Mouse (Mus musculus): ENCODE results near the gene Zbtb9.
"Not testable (repeated sequence)": the region's sequence is repeated elsewhere in the genome, so short reads cannot be mapped to it uniquely, and the experiment has no call there.

Zbtb9 gene

DNA sequence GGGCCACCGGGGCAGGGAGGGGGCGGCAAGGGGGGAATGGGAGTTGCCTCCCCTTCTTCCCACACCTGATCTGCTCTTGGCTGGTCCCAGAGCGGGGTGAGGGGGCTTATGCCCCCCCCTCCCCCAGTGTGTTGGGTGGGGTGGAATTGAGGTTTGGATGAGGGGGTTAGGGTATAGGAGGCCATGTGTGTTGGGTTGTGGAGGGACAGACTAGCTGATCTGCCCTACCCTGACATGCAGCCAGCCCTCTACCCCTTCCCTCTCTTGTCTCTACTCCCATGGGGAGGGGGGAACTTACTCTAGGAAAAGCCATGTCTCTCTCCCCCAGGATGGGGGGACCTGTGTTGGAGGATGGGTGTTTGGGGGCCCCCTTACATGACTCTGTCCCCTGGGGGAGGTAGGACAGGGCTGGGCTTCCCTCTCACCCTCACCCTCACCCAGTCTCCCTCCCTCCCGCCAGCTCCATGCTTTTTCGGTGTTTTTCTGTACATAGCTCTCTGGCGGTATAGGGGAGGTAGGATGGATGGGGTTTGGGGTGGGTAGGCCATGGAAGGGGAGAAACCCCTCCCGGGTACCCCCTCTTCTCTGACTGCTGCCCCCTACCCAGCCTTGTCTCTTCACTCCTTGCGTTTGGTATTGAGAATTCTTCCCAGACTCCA is 1.6 kb upstream of the Zbtb9 start:
- DNase-seq (ENCODE audit: low read depth) = no peak

DNA sequence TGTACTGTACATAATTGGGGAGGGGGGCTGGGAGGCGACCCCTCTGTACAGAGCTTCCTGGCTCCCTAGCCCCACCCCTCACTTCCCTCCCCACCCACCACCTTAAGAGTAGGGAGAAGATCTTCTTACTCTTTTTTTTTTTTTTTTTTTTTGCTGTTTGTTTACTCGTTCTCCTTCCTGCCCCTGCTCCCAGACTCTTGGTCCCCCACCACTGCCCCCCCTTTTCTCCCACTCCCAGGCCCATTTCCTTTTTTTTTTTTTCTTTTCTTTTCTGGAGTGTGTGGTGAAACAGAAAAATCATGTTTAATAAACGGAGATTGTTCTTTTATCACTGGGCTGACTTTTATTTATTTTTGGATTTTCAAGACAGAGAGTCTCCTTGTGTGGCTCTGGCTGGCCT is 860 bp upstream of the Zbtb9 start:
- no peak for DNase-seq (ENCODE audit: low read depth)

DNA sequence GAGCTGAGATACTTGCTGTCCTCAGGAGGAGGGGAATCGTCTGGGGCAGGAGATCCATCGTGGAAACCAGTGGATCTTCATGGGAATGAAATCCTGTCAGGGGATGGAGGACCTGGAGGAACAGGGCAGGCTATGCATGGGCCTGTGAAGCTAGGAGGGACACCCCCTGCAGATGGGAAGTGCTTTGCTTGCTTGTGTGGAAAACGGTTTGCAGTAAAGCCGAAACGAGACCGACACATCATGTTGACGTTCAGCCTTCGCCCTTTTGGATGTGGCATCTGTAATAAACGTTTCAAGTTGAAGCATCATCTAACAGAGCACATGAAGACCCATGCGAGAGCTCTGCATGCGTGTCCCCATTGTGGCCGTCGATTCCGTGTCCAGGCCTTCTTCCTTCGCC is 1.6 kb downstream of the Zbtb9 start:
- no peak for DNase-seq (ENCODE audit: low read depth)

DNA sequence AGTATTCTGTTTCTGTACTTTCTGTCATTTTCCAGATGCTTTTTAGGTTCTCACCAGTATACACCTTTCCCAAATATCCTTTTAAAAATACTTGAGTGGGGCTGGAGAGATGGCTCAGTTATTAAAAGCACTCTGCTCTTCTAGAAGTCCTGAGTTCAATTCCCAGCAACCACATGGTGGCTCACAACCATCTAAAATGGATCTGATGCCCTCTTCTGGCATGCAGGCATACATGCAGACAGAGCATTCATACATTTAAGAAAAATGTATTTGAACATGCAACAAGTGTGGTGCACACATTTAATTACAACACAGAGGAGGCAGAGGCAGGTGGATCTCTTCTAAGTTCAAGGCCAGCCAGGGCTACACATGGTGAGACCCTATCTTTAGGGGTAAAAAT is 2.4 kb downstream of the Zbtb9 start:
- DNase-seq (ENCODE audit: low read depth) = no peak

DNA sequence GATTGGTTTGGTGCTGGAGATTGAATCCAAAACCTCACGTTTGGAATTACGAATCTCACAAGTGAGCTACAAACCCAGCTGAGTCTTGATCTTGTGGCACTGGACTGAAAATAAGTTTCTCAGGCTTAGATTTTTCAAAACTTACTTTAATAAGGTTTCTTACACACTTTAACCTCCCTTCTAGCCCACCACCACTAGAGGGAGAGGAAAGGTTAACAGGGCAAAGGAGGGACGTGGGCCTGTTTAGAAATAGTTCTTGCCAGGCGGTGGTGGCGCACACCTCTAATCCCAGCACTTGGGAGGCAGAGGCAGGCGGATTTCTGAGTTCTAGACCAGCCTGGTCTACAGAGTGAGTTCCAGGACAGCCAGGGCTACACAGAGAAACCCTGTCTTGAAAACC is 4.4 kb downstream of the Zbtb9 start:
- DNase-seq (ENCODE audit: low read depth) = not testable (repeated sequence)

DNA sequence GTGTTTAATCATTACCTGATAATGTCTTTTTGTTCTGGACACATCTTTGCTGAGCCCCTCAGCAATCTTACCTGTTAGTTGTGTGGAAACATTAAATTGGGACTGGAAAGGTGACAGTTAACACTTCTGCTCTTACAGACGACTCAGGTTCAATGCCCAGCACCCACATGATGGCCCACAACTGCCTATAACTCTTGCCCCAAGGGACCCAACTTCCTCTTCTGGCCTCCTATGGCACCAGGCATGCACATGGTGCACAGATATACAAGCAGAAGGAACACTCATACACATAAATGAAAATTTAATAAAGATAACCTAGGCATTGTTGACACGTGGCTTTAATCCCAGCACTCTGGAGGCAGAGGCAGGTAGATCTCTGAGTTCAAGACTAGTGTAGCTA is 6.5 kb downstream of the Zbtb9 start:
- DNase-seq (ENCODE audit: low read depth) = no peak

DNA sequence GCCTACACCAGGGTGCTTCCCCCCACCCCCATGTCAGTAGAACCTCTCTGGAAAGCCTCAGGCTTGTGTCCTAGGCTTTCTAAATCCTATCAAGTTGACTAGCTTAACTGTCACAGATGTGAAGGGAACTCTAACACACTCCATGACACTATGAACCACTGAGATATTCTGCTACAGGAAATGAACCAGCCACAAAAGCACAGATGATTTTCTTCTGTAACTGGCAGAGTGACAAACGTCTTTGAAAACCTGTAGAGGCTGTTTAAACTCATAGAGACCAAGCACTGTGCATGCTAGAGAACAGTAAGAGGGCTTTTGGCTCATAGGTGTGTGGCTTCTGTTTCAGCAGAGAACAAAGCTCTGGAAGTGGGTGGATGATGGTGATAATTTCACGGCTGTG is 8.1 kb downstream of the Zbtb9 start:
- DNase-seq (ENCODE audit: low read depth) = no peak

DNA sequence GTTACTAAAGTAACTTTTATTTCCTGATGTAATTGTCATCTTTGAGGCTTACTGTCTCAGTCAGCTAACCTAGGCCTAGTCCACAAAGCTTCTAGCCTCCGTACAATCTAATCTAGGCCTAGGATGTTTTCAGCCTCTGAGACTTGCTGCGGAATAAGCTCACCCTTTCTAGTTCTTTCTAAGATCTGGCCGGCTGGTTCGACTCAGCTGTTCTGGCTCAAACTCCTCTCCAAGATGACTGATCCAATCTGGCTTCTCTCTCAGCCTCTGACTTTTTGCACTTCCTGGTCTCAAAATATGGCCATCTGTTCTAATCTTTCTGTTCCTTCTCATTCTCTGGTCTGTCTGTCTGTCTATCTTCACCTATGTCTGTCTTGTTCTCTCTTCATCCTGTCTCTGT is 10.4 kb downstream of the Zbtb9 start:
- no peak for DNase-seq (ENCODE audit: low read depth)

DNA sequence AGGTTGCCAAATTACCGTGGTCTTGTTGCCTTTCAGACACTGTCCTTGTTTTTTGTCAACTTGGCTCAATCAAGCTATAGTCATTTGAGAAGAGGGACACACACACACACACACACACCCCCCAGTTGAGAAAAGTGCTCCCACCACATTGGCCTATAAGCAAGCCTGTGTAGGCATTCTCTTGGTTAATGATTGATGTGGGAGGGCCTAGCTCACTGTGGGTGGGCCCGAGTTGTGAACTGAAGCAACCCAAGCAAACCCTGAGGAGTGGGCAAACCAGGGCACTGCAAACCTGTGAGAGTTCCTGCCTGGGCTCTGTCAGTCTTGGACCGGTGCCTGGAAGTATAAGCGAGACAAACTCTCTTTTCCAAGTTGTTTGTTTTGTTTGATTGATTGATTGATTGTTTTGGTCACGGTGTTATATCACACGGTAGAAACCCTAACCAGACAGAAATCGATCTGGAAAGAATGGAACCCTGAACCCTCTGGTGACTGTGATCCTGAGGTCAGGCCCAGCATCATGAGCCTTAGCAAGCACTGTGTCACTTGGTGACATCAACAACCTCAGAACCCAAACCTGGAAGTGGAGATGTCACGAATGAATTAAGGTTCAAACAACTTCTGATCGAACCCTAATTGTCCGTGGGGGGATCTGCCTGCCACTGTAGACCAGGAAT is 12.7 kb downstream of the Zbtb9 start:
- no peak for DNase-seq (ENCODE audit: low read depth)

DNA sequence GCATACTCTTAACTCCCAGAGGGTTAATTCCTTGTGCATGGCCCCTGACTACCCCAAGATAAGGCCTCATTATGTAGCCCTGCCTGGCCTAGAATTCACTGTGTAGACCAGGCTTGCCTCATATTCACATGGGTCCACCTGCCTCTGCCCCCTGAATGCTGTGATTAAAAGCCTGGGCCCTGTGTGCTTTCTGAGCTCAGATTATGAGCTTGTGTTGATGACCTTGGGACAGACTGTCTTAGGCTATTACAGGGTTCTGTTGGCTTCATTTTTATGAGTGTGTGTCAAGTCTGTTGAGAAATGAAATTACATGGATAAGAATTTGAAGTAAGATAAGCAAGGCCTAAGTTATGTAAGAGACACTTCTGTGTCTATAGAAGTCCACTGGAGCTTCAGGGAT is 17.6 kb downstream of the Zbtb9 start:
- DNase-seq (ENCODE audit: low read depth) = no peak

DNA sequence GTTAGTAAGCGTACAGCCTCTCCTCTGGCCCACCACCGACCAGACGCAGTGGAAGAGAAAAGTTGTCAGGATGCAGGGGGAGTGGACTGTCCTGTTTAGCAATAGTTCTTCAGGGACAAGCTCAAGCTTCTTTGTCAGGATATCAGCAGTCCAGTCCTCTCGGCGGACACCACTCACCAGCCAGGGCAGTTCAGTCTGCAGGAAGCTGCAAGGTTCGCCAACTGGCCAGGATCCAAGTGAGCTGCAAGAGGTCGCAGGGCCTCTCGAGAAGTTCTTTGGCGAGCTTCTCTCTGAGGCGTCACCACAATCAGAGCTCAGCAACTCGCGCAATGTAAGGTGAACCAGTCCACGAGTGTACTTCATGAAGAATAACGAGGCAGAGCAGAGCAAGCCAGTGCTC is 21.4 kb downstream of the Zbtb9 start:
- no peak for DNase-seq (ENCODE audit: low read depth)

DNA sequence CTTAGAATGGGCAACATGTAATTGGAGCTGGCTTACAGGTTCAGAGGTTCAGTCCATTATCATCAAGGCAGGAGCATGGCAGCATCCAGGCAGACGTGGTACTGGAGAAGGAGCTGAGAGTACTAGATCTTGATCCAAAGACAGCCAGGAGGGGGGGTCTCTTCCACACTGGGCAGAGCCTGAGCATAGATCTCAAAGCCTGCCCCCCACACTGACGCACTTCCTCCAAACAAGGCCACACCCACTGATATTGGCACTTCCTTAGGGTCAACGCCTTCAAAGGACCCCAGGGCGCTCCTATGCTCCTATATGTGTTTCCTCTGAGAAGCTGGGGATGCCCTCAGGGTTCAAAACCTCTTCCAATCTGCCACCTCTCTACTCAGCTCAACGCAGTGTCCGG is 22.0 kb downstream of the Zbtb9 start:
- DNase-seq (ENCODE audit: low read depth) = no peak

DNA sequence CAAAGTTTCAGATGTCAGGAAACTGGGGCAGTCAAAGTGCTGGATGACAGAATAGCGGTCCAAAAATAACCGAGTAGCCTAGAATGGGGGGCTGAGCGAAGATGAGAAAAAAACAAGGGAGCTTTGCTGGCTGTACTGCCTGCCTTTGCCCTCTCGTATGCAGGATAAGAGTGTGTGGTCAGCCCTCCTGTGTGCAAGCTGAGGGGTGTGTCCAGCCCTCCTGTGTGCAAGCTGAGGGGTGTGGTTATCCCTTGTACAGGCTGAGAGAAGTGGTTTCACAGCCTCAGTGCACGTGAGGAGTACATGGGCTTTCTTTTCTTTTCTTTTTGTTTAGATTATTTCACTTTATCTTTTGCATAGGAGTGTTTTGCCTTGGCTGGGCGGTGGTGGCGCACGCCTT is 22.6 kb downstream of the Zbtb9 start:
- DNase-seq (ENCODE audit: low read depth) = no peak

DNA sequence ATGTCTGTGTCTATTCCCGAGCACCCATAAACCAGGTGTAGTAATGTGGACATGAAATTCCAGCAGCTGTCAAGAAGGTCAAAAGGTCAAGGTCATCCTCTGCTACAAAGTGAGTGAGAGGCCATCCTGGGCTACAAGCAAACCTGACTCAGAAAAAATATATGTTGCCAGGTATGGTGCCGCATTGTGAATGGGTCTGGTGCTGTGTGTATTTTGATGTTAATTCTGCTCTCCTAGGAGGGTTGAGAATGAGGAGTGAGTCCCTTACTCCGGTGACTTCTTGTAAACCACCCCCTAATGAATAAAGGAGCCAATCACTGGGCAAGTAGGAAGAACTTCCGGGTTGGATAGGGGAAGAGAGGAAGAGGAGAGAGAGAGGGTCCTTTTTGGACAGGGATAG is 24.7 kb downstream of the Zbtb9 start:
- DNase-seq (ENCODE audit: low read depth) = no peak

DNA sequence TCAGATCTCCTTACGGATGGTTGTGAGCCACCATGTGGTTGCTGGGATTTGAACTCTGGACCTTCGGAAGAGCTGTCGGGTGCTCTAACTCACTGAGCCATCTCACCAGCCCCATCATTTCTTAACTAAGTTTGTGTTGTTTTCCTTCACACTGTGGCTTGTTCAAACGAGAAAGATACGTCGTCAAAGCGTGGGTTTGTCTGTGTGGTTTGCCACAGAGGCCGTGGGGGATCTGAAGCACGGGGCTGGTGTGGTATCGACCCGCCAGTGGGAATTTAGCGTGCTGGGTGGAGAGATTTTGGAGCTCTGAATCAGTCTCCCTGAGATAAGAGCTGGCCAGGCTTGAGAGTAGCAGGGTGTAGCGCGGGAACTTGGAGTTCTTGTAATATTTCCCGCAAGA is 25.3 kb downstream of the Zbtb9 start:
- no peak for DNase-seq (ENCODE audit: low read depth)

DNA sequence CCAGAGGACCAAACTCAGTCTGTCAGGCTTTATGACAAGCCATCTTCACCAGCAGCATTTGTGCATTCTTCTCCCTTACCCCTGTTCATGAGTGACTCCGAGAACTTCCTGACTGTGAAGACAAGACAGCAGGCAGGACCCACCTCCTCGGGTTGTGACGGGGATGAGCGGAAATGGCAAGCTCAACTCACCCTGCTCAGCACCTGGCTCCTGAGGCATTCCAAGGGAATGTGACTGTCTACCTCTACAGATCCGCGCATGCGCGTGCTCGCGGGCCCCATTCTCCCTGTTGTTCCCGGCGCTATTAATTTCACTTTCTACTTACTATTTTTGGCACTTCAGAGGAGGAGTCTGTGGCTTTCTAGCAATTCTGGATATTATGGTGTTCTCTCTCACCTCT is 27.0 kb downstream of the Zbtb9 start:
- DNase-seq (ENCODE audit: low read depth) = no peak

DNA sequence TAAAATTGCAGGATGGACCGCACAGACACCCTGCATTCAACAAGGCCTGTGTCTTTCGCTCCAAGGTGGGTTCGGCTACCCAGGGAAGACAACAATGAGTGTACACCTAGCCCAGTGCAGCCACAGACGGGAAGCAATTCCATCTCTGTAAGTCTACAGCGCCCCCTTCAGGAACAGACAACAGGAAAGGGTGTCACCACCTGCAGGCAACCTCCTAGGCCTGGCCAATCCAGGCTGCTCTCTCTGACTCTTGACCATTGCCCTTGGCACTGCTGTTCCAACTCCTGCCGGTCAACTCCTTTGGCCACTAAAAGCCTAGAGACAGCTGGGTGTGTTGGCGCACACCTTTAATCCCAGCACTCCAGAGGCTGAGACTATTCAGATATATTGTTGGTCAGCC is 28.2 kb downstream of the Zbtb9 start:
- no peak for DNase-seq (ENCODE audit: low read depth)

DNA sequence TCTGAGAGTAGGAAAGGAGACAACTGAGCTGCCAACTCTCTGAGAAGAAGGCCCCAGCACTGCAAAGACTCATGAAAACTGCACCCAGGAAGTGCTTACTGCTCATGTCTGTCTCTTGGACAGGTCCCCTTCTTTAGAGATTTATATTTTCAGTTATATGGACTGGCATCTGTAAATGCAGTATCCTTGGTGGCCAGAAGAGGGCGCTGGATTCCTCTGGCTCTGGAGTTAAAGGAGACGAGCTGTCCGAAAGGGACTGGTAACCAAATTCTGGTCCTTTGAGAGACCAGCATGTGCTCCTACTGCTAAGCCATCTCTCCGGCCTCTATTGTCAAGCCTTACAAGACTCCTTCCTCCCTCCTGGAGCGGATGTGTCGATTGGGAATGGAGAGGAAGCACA is 28.9 kb downstream of the Zbtb9 start:
- DNase-seq (ENCODE audit: low read depth) = no peak

DNA sequence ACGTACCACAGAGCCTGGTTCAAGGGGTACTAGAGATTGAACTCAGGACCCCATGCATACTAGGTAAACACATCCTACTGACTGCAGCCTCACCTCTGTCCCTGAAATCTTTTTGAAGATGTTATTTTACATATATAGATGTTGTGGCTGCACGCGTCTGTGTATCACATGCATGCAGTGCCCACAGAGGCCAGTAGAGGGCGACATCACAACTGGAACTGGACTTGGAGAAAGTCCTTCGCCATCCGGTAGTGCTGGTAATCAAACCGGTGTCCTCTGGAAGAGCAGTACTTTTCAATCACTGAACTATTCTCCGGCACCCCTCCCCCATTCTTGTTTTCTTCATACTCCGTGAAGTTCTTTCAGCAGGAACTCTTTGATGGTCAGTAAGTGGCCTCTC is 31.5 kb downstream of the Zbtb9 start:
- no peak for DNase-seq (ENCODE audit: low read depth)

DNA sequence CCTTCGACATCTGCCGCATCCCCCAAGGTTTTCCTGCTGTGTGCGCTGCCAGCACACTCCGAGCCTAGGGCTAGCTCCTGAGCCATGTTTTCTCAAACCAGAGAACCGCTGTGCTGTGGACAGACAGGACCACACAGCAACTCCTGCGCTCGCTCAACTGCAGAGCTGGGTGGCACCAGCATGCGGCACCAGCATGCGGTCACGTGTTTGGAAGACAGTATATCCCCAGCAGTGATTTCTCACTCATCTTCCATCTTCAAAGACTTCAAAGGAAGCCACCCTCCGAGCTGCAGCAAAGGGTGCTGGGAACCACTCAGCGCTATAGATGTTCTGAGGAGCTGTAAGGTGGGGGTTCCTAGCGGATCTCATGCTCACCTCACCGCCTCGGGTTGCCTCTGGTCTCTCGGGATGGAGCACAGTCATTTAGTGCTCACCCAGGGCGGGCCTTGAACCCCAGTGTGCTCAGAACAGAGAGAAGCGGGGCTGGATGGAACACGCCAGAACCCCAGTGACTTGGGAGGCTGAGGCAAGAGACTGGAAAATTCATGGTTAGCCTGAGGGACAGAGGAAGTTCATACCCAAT is 32.0 kb downstream of the Zbtb9 start:
- no peak for DNase-seq (ENCODE audit: low read depth)

DNA sequence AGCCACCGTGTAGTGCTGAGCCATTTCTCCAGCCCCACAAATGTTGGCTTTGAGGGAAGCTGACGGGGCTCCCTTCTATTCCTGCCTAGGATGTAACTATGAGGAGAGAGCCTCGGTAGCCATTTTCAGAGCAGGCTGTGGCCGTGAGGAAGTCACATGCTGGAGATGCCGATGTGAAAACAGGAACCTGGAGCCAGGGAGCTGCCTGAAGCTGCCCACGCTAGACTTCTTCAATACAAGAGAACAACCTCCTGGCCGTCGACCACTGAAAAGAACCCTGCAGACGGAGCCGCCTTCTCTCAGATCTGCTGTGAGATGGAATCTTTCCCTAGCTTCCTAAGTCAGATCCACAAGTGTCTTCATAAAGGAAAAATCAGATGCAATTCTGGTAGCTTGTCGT is 32.7 kb downstream of the Zbtb9 start:
- no peak for DNase-seq (ENCODE audit: low read depth)

DNA sequence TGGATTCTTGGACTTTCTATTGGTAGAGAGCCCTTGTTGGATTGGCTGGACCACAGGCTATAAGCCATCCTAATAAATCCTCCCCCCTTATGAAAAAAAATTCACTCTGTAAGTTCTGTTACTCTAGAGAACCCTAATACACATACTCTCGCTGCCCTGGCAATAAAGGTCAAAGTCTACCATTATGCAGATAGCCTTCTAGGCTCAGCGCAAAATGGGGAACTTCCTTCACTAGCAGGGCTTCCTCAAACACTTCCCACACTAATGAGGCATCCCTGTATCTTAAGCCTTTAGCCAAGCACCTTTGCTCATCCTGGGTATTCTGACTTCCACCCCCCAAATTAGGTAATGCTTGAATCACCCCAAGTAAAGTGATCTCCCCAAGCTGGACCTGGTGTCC is 35.3 kb downstream of the Zbtb9 start:
- no peak for DNase-seq (ENCODE audit: low read depth)

DNA sequence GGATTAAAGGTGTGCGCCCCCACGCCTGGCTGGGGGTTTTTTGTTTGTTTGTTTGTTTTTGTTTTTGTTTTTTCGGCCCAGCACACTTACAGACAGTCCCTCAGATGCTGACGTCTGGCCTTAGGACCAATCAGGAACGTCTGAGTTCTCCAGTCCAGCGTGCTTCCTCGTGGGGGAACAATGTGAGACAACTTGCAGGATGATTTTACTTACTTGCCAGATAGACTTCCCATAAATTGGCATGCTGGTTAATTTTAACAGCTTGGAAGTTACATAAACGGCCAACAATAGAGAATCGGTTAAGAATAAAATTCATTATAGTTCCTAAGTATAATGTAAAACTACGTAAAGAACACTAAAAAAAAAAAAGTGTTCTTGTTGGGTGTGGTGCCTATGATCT is 38.2 kb downstream of the Zbtb9 start:
- no peak for DNase-seq (ENCODE audit: low read depth)
